Mouse (Mus musculus): ENCODE results near the gene 1600012H06Rik.

DNA sequence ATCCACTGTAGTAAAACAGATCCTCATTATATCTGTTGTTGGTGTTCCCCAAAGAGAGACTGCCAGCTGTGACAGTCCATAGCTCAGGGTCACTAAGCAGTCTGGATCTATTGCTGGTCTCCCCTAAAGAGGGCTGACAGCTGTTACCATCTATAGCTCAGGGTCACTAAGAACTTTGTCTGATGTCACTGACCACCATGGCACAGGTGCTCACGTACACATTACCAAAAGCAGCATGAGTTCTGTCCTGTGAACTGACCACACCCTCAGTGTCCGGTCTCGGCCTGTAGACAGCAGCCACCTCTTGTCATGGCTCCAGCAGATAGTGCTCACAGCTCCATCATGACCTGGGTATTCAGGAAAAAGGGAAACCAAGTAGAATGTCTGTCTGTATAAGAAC is 39.8 kb upstream of the 1600012H06Rik start:
- TF ChIP-seq CTCF (conservative IDR thresholded peaks at IDR 0.05; ENCODE audit: insufficient read depth, insufficient read length, low read depth, low read length) (no peak), POLR2A (IDR thresholded peaks at IDR 0.05; ENCODE audit: low read depth, low read length) (no peak)
